Mouse (Mus musculus) frontal cortex, postnatal 25 days (tissue): ENCODE data around the gene Hist1h1d.
"Not testable (repeated sequence)": the region's sequence is repeated elsewhere in the genome, so short reads cannot be mapped to it uniquely, and the experiment has no call there.

Experiments used
- DNase-seq, 2 experiments: peaks; one replicate each; pipeline ENCODE4 v3.0.0; 2022; ENCODE audit warnings: low spot score in 2 of 2

The Hist1h1d gene

DNA sequence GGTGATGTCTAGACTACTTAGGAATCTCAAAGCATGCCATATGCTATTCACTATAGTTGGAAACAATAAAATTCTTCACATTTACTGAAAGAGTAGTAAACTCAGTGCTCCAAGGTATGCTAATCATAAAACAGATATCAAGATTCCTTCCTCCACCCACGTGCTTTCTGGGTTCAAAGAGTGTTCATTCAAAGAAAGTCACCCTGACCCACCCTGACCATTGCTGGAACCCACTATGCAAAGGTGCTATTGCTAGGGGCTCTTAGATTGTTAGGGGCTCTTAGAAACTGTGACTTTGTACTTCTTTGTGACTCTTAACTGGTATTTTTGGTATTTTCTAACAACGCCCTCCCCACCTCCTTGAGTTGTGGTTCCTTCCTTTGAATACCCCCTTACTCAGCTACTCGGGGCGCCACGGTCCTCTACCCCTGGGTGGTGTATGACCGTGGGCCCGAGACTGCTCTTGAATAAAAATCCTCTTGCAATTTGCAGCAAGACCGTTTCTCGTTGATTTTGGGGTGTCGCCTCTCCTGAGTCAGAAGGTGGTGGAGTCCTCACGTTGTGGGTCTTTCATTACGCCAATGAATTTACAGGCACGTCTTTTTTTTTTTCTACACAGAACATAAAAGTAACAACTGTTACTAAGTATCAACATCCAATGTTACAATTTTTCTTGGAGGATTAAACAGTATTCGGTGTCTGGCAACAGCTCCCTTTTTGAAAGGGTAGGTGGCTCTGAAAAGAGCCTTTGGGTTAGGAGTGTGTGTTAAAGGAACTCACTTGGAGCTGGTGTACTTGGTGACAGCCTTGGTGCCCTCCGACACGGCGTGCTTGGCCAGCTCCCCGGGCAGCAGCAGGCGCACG lies 20.2 kb downstream of the Hist1h1d start:
- DNase-seq: not testable (repeated sequence)

DNA sequence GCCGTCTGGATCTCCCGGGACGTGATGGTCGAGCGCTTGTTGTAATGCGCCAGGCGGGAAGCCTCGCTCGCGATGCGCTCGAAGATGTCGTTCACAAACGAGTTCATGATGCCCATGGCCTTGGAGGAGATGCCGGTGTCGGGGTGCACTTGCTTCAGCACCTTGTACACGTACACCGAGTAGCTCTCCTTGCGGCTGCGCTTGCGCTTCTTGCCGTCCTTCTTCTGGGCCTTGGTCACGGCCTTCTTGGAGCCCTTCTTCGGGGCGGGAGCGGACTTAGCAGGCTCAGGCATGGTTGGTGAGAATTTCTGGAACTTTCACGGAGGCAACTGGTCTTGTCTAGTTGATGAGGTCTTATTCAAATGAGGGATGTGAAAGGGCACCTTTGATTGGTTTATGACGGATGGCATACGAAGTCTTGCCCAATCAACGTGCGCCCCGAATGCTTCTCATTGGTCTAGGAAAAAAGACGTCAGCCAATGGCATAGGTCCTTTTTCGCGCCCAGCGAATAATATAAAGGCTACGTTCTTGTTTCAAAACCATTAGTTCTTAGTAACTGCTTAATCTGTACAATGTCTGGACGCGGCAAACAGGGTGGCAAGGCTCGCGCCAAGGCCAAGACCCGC lies 20.9 kb downstream of the Hist1h1d start, which contains the start of the genes Hist1h2bf and Hist1h2ad:
Gene Hist1h2bf, minus strand, starts transcription at position 299 of the 627 bp plus-strand sequence.
Gene Hist1h2ad, plus strand, starts transcription at position 484 of the 627 bp plus-strand sequence.
- DNase-seq: peak; percentile 78 to 87

DNA sequence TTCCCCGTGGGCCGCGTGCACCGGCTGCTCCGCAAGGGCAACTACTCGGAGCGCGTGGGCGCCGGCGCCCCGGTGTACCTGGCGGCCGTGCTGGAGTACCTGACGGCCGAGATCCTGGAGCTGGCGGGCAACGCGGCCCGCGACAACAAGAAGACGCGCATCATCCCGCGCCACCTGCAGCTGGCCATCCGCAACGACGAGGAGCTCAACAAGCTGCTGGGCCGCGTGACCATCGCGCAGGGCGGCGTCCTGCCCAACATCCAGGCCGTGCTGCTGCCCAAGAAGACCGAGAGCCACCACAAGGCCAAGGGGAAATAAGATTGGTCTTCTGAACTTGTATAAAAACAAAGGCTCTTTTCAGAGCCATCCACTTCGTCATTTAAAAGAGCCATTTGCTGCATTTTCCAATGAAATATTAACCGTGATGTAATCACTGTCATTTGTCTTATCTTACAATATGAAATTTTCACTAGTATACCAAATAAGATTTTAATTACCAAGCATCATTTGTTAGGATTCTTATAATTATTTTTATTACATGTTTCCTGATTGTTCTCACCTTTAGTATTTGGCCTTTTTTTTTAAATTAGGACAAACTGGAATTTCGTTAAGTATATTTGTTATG lies 21.6 kb downstream of the Hist1h1d start:
- not testable (repeated sequence) for DNase-seq

DNA sequence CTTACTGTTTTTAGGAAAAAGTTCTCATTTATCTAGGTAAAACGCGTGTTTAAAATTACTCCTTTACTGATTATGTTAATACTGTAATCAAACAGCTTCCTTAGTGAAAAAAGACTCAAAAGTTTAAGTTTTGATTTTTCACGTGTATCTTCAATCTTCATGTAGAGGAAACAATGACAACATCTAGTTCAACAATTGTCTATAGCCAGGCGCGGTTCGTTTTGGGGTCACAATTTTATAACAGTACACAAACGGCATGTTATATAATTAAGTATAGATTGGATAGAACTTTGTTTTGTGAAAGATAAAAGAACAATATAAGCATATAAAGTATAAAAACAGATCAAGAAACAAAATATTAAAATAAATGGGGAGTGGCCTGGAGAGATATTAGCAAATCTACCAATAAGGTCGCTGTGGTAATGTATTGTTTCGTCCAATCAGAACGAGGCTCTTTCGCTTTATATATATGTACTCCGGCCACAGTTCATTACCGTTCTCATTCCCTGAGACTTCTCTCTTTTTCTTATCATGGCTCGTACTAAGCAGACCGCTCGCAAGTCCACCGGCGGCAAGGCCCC lies 22.3 kb downstream of the Hist1h1d start, which contains the start of gene Hist1h3d:
Gene Hist1h3d, plus strand, starts transcription at position 493 of the 581 bp plus-strand sequence.
- DNase-seq: peak; percentile 20 to 49

DNA sequence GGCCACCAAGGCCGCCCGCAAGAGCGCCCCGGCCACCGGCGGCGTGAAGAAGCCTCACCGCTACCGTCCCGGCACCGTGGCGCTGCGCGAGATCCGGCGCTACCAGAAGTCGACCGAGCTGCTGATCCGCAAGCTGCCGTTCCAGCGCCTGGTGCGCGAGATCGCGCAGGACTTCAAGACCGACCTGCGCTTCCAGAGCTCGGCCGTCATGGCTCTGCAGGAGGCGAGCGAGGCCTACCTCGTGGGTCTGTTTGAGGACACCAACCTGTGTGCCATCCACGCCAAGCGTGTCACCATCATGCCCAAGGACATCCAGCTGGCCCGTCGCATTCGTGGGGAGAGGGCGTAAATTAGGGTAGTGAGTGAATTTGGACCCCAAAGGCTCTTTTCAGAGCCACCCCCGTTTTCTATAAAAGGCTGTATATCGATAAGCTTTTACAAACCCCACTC lies 22.8 kb downstream of the Hist1h1d start:
- DNase-seq: not testable (repeated sequence)

DNA sequence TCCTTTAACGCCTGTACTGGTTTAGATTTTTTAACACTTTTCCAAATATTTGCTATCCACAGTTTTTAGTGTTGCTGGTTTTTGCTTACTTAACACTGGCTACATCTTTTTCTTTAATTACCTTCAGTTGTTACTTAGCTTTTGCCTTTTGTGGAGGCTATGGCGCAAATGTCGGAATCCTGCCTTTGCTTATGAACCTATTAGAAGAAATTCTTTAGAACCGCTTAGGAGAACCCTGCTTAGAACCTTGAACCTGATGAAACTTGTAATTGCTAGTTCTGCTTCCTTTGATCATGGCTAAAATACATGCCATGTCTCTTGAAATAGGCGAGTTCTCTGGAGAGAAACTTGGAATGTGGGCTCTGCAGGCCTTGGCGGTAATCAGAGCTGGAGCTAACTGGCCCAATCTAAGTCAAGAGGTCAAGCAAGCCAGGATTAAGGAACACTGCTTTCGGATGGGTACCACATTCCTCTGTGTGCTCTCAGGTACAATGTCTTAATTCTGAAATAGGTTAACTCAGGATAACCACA lies 23.4 kb downstream of the Hist1h1d start:
- DNase-seq: no peak

DNA sequence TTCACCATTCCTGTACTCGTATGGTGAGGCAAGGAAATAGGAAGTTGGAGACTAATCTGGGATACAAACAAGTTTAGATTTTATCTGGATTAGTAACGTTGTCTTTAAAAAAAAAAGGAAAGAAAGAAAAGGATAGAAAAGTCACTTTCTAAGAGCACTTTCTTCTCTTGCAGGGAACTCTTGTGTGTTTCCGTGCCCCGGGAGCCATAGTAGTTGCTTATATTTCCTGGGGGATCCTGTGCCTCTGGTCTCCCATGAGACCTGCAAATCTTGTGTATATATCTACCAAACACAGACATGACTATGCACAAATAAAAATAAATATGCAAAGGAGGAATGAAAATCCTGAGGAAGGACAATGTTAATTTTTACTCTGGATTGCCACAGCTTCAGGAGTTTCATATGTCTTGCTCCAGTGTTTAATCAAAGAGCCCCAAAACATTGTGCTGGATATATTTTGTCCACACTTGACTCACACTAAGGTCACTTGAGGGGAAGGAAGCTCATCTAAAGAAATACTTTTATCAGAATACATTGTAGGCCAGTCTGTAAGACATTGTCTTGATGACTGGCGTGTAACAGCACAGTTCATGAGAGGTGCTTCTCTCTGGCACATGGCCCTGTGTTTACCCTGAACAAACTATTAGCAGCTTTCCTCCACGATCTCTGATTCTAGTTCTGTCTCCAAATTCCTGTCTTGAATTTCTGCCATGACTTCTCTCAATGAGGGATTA lies 24.0 kb downstream of the Hist1h1d start:
- no peak for DNase-seq

DNA sequence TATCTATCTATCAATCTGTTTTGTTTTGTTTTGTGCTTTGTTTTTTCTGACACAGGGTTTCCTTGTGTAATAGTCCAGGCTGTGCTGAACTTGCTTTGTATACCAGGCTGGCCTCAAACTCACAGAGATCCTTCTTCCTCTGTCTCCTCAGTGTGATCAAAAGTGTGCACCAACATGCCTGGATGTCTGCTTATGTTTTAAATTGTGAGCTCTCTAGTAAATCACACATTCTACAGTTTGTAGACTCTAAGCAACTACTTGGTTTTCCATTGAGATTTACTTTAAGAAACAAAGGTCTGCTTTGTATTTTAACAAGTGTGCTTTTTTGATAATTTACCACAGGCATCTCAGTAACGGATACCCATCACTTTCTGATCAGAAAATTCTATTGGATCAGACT lies 24.8 kb downstream of the Hist1h1d start:
- DNase-seq: no peak

DNA sequence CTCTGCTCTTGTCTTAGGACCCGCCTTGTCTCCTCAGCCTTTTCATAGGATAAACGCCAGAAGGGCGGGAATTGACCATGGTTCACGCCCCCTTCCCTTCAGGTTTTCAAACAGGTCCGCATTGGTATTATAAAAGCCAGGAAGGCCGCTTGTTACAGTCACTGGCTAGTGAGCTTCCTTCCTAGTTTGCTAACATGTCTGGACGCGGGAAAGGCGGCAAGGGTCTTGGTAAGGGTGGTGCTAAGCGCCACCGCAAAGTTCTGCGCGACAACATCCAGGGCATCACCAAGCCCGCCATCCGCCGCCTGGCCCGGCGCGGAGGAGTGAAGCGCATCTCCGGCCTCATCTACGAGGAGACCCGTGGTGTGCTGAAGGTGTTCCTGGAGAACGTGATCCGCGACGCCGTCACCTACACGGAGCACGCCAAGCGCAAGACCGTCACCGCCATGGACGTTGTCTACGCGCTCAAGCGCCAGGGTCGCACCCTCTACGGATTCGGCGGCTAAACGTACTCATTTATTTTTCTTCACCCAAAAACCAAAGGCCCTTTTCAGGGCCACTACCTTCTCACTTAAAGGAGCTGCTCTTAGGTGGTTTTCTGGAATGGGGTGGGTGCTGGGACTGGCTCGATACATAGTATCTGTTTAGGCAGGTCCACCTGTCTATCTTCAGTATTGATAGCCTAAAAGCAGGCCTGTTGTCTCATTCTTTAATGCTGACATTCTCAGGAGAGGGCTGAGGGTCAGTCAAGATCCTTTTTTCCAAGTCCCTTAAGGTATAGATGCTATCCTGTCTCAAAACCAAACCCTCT lies 28.6 kb downstream of the Hist1h1d start, which contains the start of gene Hist1h4d:
Gene Hist1h4d, plus strand, starts transcription at position 191 of the 811 bp plus-strand sequence.
- DNase-seq: peak; percentile 97 to 99

DNA sequence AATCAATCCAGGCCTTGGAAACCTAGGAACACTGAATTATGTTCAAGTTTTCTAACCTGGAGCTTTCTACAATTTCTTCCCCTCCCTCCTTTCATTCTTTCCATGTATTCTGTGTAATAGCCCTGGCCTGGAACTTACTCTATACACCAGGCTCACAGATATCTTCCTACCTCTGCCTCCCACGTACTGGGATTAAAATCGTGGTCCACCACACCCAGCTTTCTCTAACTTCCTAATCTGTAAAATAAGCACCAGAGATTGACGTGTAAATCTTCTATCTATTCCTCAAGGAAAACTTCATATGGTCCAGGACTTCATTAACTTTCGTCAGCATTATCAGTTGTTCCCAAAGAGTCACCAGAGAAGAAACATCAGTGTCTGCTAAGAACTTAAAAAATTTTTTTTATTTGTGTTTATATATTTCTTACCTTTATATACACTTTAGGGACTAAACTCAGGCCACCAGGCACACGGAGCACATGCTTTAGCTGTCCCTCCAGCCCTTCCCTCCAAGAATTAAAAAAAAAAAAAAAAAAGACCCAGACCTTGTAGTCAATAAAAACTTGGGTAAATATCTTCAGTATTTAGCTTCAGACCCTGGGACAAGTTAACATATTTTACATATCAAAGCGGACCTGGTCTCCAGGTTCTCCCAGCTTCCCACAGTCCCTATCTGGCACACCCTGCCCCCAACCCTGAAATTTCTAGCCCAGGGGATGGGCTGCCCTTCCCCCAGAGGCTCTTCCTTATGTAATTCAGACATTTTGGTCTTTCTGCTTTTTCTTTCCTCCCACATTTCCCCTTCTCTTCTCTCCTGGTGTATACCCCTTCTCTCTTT lies 29.4 kb downstream of the Hist1h1d start:
- DNase-seq: no peak

DNA sequence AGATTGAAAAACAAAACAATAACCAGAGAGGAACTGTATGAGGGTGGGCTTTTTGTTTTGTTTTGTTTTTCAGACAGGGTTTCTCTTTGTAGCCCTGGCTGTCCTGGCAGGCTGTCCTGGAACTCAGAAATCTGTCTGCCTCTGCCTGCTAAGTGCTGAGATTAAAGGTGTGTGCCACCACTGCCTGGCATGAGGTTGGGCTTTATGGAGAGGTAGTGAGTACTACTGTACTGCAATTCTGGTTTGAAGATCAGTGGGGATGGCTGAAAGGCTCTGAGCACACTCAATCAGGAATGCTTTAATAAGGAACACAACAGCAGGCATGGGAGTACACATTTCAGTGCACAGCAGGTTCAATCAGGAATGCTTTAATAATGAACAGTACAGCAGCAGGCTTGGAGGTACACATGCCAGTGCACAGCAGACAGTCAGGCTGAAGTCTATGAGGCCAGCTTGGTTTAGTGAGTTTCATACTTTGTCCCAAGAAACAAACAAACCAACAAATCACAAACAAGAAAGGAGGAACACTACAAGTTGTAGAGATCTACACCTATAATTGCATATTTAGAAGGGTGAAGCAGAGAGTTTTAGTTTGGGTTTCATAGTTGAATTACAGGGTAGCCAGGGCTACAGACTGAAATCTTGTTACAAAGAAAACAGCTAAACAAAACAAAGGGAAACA lies 30.5 kb downstream of the Hist1h1d start:
- DNase-seq: no peak

DNA sequence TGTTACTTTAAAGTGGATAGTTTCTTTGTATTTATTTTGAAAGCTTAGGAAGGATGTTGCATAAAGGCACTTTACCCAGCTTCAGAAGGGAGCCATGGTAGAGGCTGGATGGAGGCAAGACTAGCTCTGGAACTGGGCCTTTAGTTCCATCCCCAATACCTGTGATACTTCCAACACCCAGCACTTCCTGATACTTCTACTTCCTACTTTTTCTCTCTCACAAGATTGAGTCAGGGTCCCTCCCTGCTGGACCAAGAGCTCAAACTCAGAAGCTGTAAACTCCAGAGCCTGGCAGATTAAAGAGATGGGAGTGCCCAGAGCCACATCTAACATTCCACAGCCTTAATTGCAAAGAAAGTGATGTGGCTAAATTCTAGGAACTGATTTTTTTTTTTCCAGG lies 31.3 kb downstream of the Hist1h1d start:
- no peak for DNase-seq

DNA sequence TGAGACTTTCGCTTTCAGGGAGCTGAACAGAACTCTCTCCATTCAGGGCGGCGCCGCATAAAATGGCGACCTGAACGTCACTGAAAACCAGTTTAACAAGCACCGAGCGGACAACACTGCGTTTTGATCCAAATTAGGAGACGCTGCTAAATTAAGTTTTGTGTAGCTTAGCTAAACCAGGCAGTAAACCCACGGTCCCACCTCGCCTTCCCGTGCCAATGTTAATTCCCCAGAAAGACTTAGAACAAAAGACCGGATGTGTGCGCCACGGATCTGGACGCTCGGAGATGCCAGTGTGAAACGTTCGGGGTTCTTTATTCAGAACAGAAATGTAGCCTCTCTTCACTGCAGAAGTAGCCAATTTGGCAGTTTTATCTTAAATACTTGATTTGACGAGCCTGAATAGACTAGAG lies 32.0 kb downstream of the Hist1h1d start:
- DNase-seq: peak; percentile 52 to 53

DNA sequence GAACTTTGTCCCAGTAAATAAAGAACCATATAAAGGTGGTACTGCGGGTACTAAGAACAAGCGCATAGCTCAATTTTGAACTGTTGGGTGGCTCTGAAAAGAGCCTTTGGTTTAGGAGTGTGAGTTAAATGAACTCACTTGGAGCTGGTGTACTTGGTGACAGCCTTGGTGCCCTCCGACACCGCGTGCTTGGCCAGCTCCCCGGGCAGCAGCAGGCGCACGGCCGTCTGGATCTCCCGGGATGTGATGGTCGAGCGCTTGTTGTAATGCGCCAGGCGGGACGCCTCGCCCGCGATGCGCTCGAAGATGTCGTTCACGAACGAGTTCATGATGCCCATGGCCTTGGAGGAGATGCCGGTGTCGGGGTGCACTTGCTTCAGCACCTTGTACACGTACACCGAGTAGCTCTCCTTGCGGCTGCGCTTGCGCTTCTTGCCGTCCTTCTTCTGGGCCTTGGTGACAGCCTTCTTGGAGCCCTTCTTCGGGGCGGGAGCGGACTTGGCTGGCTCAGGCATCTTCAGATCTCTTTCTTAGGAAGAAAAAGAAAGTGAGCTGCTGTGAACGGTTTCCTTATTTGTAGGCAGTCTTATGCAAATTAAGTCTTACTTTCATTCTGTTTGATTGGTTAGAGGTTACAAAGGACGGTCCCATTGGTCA lies 32.5 kb downstream of the Hist1h1d start:
- DNase-seq: peak; percentile 42 to 50

DNA sequence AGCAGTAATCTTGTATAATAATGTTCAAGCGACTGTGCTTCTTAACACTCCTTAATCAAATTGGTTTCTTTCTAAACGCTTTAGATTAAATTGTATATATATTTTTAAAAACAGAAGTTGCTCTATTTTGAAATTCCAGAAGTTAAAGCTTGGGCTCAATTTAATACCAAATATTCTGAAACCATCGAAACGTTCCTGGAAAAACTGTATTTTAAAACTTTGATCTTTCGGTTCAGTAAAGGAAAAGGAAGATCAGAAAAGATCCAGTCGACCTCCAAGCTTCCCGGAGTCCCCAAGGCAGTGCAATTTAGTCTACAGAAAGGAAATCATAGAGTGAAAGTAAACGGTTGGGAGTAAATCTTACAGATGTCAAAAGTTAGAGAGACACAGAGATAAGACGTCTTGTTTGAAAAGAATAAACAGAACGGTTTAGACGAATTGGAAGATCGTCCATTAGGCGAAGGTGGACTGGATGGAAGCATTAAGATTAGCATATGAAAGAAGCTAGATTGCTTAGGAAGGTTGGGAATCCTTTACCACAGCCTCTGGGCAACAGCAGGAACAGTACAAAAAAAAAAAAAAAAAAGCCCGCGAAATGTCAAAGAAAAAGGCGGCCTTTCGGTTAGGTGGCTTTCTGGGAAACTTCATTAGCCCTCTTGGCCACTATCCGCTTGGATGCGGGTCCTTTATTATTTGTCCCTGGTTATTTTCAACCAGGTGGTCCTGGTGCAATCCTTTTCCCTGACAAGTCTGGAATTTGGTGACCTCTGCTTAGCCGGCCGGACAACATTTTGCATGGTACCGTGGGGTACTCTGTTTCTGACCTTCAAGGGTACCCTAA lies 33.3 kb downstream of the Hist1h1d start:
- no peak for DNase-seq

DNA sequence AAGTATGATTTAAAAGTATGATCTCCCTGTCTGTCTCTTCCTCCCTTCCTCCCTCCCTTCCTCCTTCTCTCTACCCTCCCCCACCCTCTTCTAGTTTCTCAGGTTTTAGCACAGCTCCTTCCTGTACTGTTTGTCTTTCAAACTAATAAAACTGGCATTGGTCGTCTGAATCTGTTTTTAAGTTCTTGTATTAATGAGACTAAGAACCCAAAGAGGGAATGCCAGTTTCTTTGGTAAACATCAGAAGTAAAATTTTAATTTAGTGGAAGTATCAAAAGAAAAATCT lies 33.8 kb downstream of the Hist1h1d start:
- DNase-seq: no peak

DNA sequence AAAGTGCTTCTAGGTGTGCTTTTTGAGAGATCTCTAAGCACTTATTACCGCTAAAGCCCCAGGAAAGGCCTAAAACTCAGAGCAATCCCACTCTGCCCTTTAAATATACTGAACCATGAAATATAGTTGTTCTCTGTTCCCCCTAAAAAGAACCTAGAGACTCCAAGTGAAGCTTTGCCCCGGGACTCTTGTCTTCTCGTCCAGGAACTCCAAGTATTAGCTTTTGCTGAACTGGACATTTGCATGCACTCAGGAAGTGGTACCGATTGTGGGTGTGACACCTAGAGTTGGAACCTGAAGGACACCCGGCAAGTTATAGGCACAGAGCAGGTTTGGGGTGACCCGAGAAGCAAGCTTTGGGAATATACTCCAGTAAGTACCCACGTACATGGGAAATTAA lies 38.1 kb downstream of the Hist1h1d start:
- no peak for DNase-seq
